ENCODE assay signal across 9 mouse cellular contexts in the genomic region with DNA sequence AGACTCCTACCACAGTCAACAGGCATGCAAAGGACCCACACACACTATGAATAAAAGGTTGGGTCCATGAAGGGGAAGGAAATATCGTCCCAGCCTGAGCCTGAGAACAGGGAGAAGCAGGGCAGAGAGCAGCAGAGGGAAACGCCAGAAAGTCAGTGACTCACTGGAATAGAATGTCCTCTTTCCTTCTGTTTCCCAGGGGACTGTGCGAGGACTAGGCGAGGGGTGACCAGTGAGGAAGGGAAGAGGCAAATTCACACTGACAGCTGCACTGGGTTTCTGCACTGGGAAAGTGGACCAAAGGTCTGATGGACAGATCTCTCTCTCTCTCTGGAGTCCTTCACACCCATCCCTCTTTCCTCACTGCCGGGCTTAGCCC. TPM values are rescaled to one million over a fixed set of nuclear protein-coding genes. Genes with fewer than 3 reads are reported as not detected.
DNase-seq lines count a peak whose midpoint lies in the region; ATAC-seq and TF ChIP-seq lines count a peak whose summit lies in the region.
"Had no signal": no experiment of that assay in that cellular context is flagged by ENCODE, and none has a peak within 500 bp of the region (broad histone marks: within the 10 kb centered on the region; RNA-seq: fewer than 3 reads in every experiment).

No protein-coding gene starts in this region.

- peak overlapping the region; percentile 62 for H3K27ac ChIP-seq in layer of hippocampus, adult 2 months
- peak overlapping the region; percentile 80 for H3K27ac ChIP-seq in heart, embryonic 11.5 days (ENCODE audit: low read depth, low read length)
- peak overlapping the region; percentile 91 for H3K27ac ChIP-seq in small intestine, adult 2 months (ENCODE audit: insufficient read depth, low read depth, low read length)

- peak overlapping the region; percentile 27; the same call in 1 of the 2 replicates for H3K4me2 ChIP-seq in heart, embryonic 11.5 days

- no peak for DNase-seq in layer of hippocampus, adult 2 months (ENCODE audit: low spot score in 2 of 2)
- DNase-seq in layer of hippocampus, adult 18-20 months (ENCODE audit: low spot score in 2 of 2), result no peak
- DNase-seq in kidney, postnatal 36 days, result peak; percentile 50 to 82
- no peak for DNase-seq in right cerebral cortex, postnatal 4 days
- no peak for DNase-seq in ovary, postnatal 14 days (ENCODE audit: low spot score)

- H3K4me3 ChIP-seq in layer of hippocampus, adult 2 months, result no peak overlapping the region
- no peak overlapping the region for H3K4me3 ChIP-seq in heart, embryonic 11.5 days (ENCODE audit: low read depth, low read length)
- H3K4me3 ChIP-seq in small intestine, adult 2 months (ENCODE audit: low read depth, low read length), result no peak overlapping the region

- no peaks in the 10 kb centered on the region for H3K27me3 ChIP-seq in heart, embryonic 11.5 days (ENCODE audit: control insufficient read depth, insufficient read depth, low read length)
- H3K27me3 ChIP-seq in small intestine, adult 2 months (ENCODE audit: control insufficient read depth, insufficient read depth, low read length), result no peaks in the 10 kb centered on the region

- no peak for TF ChIP-seq POLR2A in small intestine, adult 2 months (IDR thresholded peaks at IDR 0.05; ENCODE audit: low read depth, low read length)

- ATAC-seq in heart, embryonic 11.5 days (replicated peaks; ENCODE audit: insufficient number of reproducible peaks, low FRiP score, low TSS enrichment), result peak; percentile 11; the same call in 1 of the 2 replicates
- ATAC-seq in monocyte, adult 5-6 weeks (replicated peaks; ENCODE audit: insufficient number of reproducible peaks, low FRiP score, low TSS enrichment, poor library complexity, severe bottlenecking), result no peak

- no peaks in the 10 kb centered on the region for H3K36me3 ChIP-seq in heart, embryonic 11.5 days (ENCODE audit: control insufficient read depth, insufficient read depth, low read length)
- no peaks in the 10 kb centered on the region for H3K36me3 ChIP-seq in small intestine, adult 2 months (ENCODE audit: control insufficient read depth, insufficient read depth, low read length)

- H3K9me3 ChIP-seq in heart, embryonic 11.5 days (replicated peaks; ENCODE audit: control insufficient read depth, low read length), result no peaks in the 10 kb centered on the region

- 17% methylated on average over 5 of the region's 5 CpGs for WGBS in heart, embryonic 11.5 days (ENCODE audit: insufficient replicate concordance)
- 16% methylated on average over 5 of the region's 5 CpGs for WGBS in small intestine, adult 2 months

- no peak for TF ChIP-seq CTCF in layer of hippocampus, adult 2 months (conservative IDR thresholded peaks at IDR 0.05)
- TF ChIP-seq CTCF in small intestine, adult 2 months (IDR thresholded peaks at IDR 0.05; ENCODE audit: extremely low read depth, insufficient read length, insufficient replicate concordance, low read depth, low read length), result no peak

- H3K9ac ChIP-seq in heart, embryonic 11.5 days (ENCODE audit: low read depth, low read length), result 0 out of 2 replicates have a peak overlapping the region, but pooled peaks have one; percentile 56

- peaks cover 48% of the 10 kb centered on the region for H3K4me1 ChIP-seq in heart, embryonic 11.5 days (ENCODE audit: control insufficient read depth, insufficient read depth, low read length)
- H3K4me1 ChIP-seq in small intestine, adult 2 months (ENCODE audit: control insufficient read depth, insufficient read depth, insufficient read length, low read length), result peaks cover 20% of the 10 kb centered on the region; the same call in 1 of the 2 replicates

RNA-seq across cellular contexts. Expression of gene Spaar, which starts 1.3 kb away (rescaled TPM):
- total RNA-seq in layer of hippocampus, adult 2 months (2021), result under 1 TPM; 0.97 to 0.98 TPM
- 1 to 10 TPM in 1 of 2 experiments, under 1 TPM in 1; 0.58 to 1.3 TPM for total RNA-seq in layer of hippocampus, adult 18-20 months (2021)
- polyA plus RNA-seq in heart, embryonic 11.5 days (2014; fragmentation: Nextera tagmentation; extraction: Ambion mirVana), result 0.16 and 0.24 TPM in 2 replicates
- 0.28 and 1.1 TPM in 2 replicates for polyA plus RNA-seq in small intestine, adult 2 months (2012; rRNA removed)
- not detected in 3 replicates for total RNA-seq in monocyte, adult 5-6 weeks (2017)

RNA-seq across cellular contexts. Expression of gene Hrct1, which starts 1.6 kb away (rescaled TPM):
- 1 to 10 TPM in 1 of 2 experiments, under 1 TPM in 1; 0.39 to 1.2 TPM for total RNA-seq in layer of hippocampus, adult 2 months (2021)
- 1 to 10 TPM in 1 of 2 experiments, under 1 TPM in 1; 0.79 to 1.6 TPM for total RNA-seq in layer of hippocampus, adult 18-20 months (2021)
- 0.59 and 0.99 TPM in 2 replicates for polyA plus RNA-seq in heart, embryonic 11.5 days (2014; fragmentation: Nextera tagmentation; extraction: Ambion mirVana)
- 1.0 and 2.0 TPM in 2 replicates for polyA plus RNA-seq in small intestine, adult 2 months (2012; rRNA removed)
- total RNA-seq in monocyte, adult 5-6 weeks (2017), result not detected in 3 replicates

RNA-seq across cellular contexts. Expression of gene Olfr71, which starts 18.5 kb away (rescaled TPM):
- not detected for total RNA-seq in layer of hippocampus, adult 2 months (2021)
- not detected for total RNA-seq in layer of hippocampus, adult 18-20 months (2021)
- not detected in 2 replicates for polyA plus RNA-seq in heart, embryonic 11.5 days (2014; fragmentation: Nextera tagmentation; extraction: Ambion mirVana)
- not detected in 2 replicates for polyA plus RNA-seq in small intestine, adult 2 months (2012; rRNA removed)
- not detected in 3 replicates for total RNA-seq in monocyte, adult 5-6 weeks (2017)
- polyA plus RNA-seq: limb, embryonic 14.5 days had no signal

RNA-seq across cellular contexts. Expression of gene Olfr70, which starts 28.0 kb away (rescaled TPM):
- total RNA-seq in layer of hippocampus, adult 2 months (2021), result not detected
- not detected for total RNA-seq in layer of hippocampus, adult 18-20 months (2021)
- not detected in 2 replicates for polyA plus RNA-seq in heart, embryonic 11.5 days (2014; fragmentation: Nextera tagmentation; extraction: Ambion mirVana)
- polyA plus RNA-seq in small intestine, adult 2 months (2012; rRNA removed), result not detected in 2 replicates
- total RNA-seq in monocyte, adult 5-6 weeks (2017), result 0.53 TPM in 1 of 3 replicates, not detected in the others
- polyA plus RNA-seq: limb, embryonic 14.5 days had no signal

RNA-seq across cellular contexts. Expression of gene Olfr159, which starts 42.2 kb away (rescaled TPM):
- not detected for total RNA-seq in layer of hippocampus, adult 2 months (2021)
- total RNA-seq in layer of hippocampus, adult 18-20 months (2021), result not detected
- polyA plus RNA-seq in heart, embryonic 11.5 days (2014; fragmentation: Nextera tagmentation; extraction: Ambion mirVana), result not detected in 2 replicates
- polyA plus RNA-seq in small intestine, adult 2 months (2012; rRNA removed), result not detected in 2 replicates
- not detected in 3 replicates for total RNA-seq in monocyte, adult 5-6 weeks (2017)
- polyA plus RNA-seq: limb, embryonic 14.5 days had no signal

Comparison
In these comparisons a context has a peak if more than half of its experiments do, and no peak if none do; other contexts are left out.
1. DNase-seq: peak in kidney, postnatal 36 days (2 of 2); none in layer of hippocampus, adult 2 months (0 of 2), layer of hippocampus, adult 18-20 months (0 of 2), right cerebral cortex, postnatal 4 days (single experiment) and ovary, postnatal 14 days (single experiment).
2. Peak in every context shown above with its lines, with median percentiles within 50 percentile points of each other: H3K27ac ChIP-seq.